Mouse (Mus musculus) testis, adult 2 months (tissue): ENCODE data around the gene AA467197.

ENCODE experiments used
- CTCF ChIP-seq: fragments of 200-500 bp; IDR thresholded peaks from 2 replicates; pipeline ENCODE4 v1.5.1; 2012; ENCODE audit warnings: low read depth, mild to moderate bottlenecking, inconsistent platforms, low read length, moderate library complexity; ENCODE audit not compliant: control insufficient read depth, insufficient read depth, insufficient replicate concordance
- POLR2A ChIP-seq: fragments of 200-500 bp; IDR thresholded peaks from 2 replicates; pipeline ENCODE4 v1.6.1; 2012; ENCODE audit warnings: low read depth, mild to moderate bottlenecking, inconsistent platforms, low read length, moderate library complexity; ENCODE audit not compliant: control insufficient read depth

DNA sequence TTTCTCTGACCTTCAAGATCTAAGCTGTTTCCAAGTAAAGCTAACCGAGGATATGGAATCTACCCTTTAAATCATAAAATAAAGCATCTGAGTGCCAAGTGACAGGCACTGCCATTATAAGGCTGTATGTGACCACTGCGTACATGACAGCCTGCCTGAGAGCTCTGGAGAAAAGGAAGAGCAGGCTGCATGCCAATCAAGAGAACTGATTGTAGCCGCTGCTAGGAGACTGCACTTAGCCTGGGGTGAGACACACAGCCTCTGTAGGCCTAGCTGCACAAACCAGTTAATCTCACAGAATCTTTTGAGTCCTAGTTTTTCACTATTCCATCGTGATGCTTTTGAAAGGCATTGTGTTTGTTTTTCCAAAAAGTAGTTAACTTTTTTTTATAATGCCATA, 18.1 kb upstream of the AA467197 start:
- TF ChIP-seq CTCF (no peak), POLR2A (no peak)
